Mouse (Mus musculus) embryonic facial prominence, embryonic 14.5 days (tissue): ENCODE results near the gene Spcs1. TPM values are rescaled to one million over a fixed set of nuclear protein-coding genes. Genes with fewer than 3 reads are reported as not detected.

Experiments used
- ATAC-seq: fragments of 200-750 bp; cut with Nextera tagmentation; 2 replicates; pipeline ENCODE4 v1.8.0; 2017; ENCODE audit warnings: low read depth, moderate number of reproducible peaks, moderate TSS enrichment
- DNase-seq: peaks from one replicate; pipeline ENCODE4 v3.0.0-alpha.2; 2015; ENCODE audit warnings: low spot score
- H3K27ac ChIP-seq: fragments of 300-500 bp; sonication (generic); replicated peaks from 2 replicates; pipeline ENCODE4 v1.5.1; 2014; ENCODE audit warnings: low read depth, mild to moderate bottlenecking, low read length, moderate library complexity
- H3K27me3 ChIP-seq: fragments of 300-500 bp; sonication (generic); replicated peaks from 2 replicates; pipeline ENCODE4 v1.6.1; 2014; ENCODE audit warnings: low read length; ENCODE audit not compliant: control insufficient read depth, insufficient read depth
- H3K36me3 ChIP-seq: fragments of 300-500 bp; sonication (generic); 2 replicates; pipeline ENCODE4 v1.6.1; 2014; ENCODE audit warnings: low read length, mixed read lengths; ENCODE audit not compliant: control insufficient read depth, insufficient read depth
- H3K4me1 ChIP-seq: fragments of 300-500 bp; sonication (generic); 2 replicates; pipeline ENCODE4 v1.6.1; 2014; ENCODE audit warnings: antibody characterized with exemption, low read length; ENCODE audit not compliant: control insufficient read depth, insufficient read depth
- H3K4me2 ChIP-seq: fragments of 300-500 bp; sonication (generic); 2 replicates; pipeline ENCODE4 v1.6.1; 2014; ENCODE audit warnings: low read depth, mild to moderate bottlenecking, low read length, moderate library complexity, mixed read lengths
- H3K4me3 ChIP-seq: fragments of 300-500 bp; sonication (generic); 2 replicates; pipeline ENCODE4 v1.5.1; 2014; ENCODE audit warnings: low read depth, mild to moderate bottlenecking, low read length
- H3K9ac ChIP-seq: fragments of 300-500 bp; sonication (generic); 2 replicates; pipeline ENCODE4 v1.6.1; 2014; ENCODE audit warnings: low read depth, mild to moderate bottlenecking, low read length, moderate library complexity, mixed read lengths
- H3K9me3 ChIP-seq: fragments of 300-500 bp; sonication (generic); 2 replicates; pipeline ENCODE4 v1.6.1; 2016; ENCODE audit warnings: low read length; ENCODE audit not compliant: control insufficient read depth
- WGBS: fragments of 180-500 bp; shearing (Covaris S2); extraction: QIAGEN DNeasy Blood & Tissue Kit; methylation state at CpG from one replicate; pipeline ENCODE4 v1.1.7; 2014; 5-methylcytosine and 5-hydroxymethylcytosine counted together
- polyA plus RNA-seq: library from polyadenylated mRNA; unstranded; fragments of >200 nt; fragmentation: Nextera tagmentation; extraction: Ambion mirVana; gene quantifications from 2 replicates; pipeline ENCODE4 v1.2.1, GENCODE M21; 2014

The Spcs1 gene
- 455 and 472 TPM in 2 replicates for polyA plus RNA-seq

DNA sequence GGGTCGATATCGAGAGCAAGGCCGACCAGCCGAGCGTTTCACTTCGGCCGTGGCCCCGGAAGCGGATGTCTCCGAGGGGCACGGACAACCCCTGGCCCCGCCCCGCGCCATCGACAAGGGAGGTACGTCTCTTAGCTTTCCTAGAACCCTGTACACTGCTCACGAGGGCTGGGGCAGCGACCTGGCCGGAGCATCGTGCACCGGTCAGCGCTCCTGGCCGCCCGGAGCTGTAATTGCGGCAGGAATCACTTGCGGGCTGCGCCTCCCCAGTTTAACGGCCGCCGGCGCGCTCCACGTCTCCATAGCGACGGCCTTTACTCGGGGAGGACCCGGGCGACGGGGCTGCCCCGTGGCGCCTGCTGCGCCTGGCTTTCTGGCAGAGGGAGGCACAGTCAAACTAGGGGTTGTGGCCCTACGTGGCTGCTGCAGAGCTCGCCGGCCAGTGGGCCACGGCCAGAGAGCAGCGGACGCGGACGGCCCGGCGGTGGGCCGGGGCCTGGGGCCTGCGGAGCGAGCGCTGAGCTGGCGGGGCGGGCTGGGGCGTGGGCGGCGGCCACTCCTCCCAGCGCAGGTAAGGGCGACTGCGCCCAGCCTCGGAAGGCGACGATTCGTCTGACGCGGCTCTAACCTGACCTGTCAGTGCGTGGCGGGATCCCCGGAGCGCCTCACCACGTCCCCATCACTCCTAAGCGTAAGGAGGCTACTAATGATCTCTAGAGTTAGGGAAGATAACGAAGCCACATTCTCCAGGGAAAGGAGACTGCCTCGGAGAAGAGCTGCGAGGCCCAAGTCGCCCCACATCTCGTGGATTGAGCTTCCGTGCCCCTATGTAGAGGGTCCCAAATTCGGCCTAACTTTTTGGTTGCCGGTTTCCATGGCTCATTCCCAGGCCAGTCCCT, at the start of gene Spcs1, which contains the start of gene Glt8d1:
TSS of gene Spcs1 (minus strand) at position 366 of the 899 bp plus-strand sequence.
TSS of gene Glt8d1 (plus strand) at position 94 of the 899 bp plus-strand sequence.
- H3K27ac ChIP-seq: peak within 1 kb of the TSS; percentile 94
- H3K9ac ChIP-seq: peak within 1 kb of the TSS; percentile 92
- under 1% methylated on average over 43 of the region's 84 CpGs for WGBS
- DNase-seq (peak; percentile 91), ATAC-seq (peak; percentile 91)
- peaks cover 25% of the 10 kb centered on the region for H3K36me3 ChIP-seq
- peak within 1 kb of the TSS; percentile 81 for H3K4me2 ChIP-seq
- H3K27me3 ChIP-seq: no peaks in the 10 kb centered on the region
- peaks cover 15% of the 10 kb centered on the region for H3K4me1 ChIP-seq
- peak within 1 kb of the TSS; percentile 88 for H3K4me3 ChIP-seq
- H3K9me3 ChIP-seq: no peaks in the 10 kb centered on the region

DNA sequence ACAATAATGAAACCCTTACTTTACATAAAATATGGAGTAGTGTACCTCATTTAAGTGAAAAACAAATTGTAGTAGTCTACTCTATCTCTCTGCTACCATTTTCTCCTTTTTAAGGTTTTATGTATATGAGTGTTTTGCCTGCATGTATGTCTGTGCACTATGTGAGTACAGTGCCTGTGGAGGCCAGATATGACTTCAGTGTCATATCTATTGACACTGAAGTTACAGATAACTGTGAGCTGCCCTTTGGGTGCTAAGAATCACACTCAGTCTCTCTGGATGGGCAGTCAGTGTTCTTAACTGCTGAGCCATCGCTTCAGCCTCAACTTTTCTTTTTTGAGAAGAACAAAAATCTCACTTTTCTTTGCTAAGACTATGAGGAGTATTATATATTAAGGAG, 44.3 kb upstream of the Spcs1 start:
- H3K4me3 ChIP-seq: no peak overlapping the region
- ATAC-seq (no peak), DNase-seq (no peak)
- no peaks in the 10 kb centered on the region for H3K27me3 ChIP-seq
- H3K9me3 ChIP-seq: no peaks in the 10 kb centered on the region
- no peak overlapping the region for H3K4me2 ChIP-seq
- H3K36me3 ChIP-seq: peaks cover 79% of the 10 kb centered on the region
- no peaks in the 10 kb centered on the region for H3K4me1 ChIP-seq
- 94% methylated on average over 1 of the region's 1 CpGs for WGBS
- no peak overlapping the region for H3K9ac ChIP-seq
- H3K27ac ChIP-seq: no peak overlapping the region

DNA sequence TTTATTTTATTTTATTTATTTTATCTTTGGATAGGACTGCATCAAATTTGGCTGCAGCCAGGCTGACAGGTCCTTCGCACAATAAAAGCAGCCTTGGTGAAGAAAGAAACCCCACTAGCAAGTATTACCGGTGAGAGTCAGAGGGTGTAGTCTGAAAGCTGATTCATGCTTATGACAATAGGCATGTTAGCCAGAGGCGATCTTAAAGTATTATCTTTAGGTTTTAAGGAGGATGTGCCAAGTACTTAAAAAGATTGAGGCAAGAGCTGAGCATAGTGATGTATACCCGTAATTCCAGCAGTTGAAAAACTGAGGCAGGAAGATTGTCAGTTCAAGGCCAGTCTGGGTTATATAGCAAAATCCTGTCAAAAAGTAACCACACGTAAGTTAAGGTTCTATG, 43.8 kb upstream of the Spcs1 start:
- ATAC-seq (no peak), DNase-seq (no peak)
- Histone ChIP-seq H3K4me3 (no peak overlapping the region), H3K4me2 (no peak overlapping the region), H3K9me3 (no peaks in the 10 kb centered on the region), H3K4me1 (no peaks in the 10 kb centered on the region), H3K27ac (no peak overlapping the region), H3K36me3 (peaks cover 78% of the 10 kb centered on the region), H3K27me3 (no peaks in the 10 kb centered on the region), H3K9ac (no peak overlapping the region)
- 94% methylated on average over 5 of the region's 5 CpGs for WGBS

DNA sequence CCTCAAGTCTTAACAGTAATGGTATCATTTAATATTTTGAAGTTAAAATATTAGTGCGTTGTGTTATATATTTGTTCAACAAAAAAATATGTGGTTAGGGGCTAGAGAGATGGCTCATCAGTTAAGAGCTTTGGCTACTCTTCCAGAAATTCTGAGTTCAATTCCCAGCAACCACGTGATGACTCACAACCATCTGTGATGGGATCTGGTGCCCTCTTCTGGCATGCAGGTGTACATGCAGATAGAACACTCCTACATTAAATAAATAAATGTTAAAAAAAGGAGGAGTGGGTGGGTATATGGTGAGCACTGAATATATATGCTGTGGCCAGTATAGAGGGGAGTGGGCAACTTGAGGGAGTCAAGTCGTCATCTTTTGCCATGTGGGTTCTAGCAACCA, 24.3 kb upstream of the Spcs1 start:
- Histone ChIP-seq H3K27me3 (no peaks in the 10 kb centered on the region), H3K9ac (no peak overlapping the region), H3K36me3 (peaks cover 75% of the 10 kb centered on the region), H3K4me1 (peaks cover under 1% of the 10 kb centered on the region; the same call in 1 of the 2 replicates), H3K27ac (no peak overlapping the region), H3K4me2 (no peak overlapping the region), H3K9me3 (no peaks in the 10 kb centered on the region), H3K4me3 (no peak overlapping the region)
- DNase-seq (no peak), ATAC-seq (no peak)
- 81% methylated on average over 3 of the region's 3 CpGs for WGBS

DNA sequence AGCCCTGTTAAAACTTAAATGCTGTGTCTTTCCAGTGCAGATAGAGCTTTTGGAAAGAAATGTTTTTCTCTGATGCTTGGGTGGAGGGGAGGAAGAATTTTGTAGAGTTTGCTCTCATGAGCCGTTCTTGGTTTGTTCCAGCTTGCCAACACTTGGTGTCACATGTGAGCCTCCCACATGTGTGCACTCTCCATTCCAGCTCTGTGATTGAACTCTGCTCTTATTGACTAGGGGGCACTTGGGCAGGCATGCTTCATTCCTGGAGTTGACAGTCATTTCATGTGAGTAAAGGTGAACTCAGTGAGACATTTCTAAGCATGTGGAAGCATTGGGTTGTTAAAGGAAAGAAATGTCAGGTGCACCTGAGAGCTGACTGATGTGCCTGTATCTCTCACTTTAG, 21.1 kb upstream of the Spcs1 start:
- DNase-seq (no peak), ATAC-seq (no peak)
- Histone ChIP-seq H3K4me3 (no peak overlapping the region), H3K9ac (no peak overlapping the region), H3K4me2 (no peak overlapping the region), H3K4me1 (peaks cover 15% of the 10 kb centered on the region), H3K27me3 (no peaks in the 10 kb centered on the region), H3K9me3 (no peaks in the 10 kb centered on the region), H3K36me3 (peaks cover 51% of the 10 kb centered on the region), H3K27ac (no peak overlapping the region)
- WGBS: 57% methylated on average over 1 of the region's 1 CpGs

DNA sequence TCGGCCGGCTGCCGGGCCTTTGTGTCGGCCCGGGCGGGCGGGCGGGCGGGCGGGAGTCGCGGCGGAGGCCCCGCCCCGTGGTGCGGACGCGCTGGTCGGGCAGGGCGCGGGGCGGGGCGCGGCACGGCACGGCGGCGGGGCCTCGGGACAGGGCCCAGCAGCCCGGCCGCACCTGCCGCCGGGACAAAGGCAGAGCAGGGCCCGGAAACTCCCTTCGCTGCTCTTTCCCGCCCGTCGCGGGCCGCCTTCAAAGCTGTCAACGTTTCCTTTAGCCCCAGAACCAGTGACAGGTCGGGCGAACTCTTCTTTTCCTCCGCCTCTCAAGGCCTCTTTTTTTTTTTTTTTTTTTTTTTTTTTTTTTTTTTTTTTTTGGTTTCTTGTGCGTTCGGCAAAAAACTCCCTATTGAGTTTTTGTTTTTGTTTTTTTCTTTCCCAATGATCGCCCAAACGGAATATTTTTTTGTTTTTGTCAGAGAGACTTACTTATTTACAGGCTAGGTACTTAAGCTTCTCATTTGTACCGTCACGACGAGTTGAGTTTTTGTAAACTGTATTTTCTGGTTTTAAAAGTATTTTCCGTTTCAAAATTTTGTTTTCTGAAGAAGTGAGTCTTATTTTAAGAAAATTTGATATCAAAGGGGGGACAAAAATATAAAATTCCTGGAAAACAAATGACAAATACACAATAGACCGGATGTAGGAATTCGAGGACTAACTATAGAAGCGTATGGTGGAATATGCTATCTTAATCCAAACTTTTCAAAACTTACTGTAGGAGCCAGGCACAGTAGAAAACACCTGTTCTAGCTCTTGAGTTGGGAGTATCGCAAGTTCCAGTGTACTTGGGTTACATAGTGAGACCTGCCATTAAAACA, 18.1 kb upstream of the Spcs1 start:
- Histone ChIP-seq H3K4me1 (peaks cover 18% of the 10 kb centered on the region), H3K4me3 (peak overlapping the region; percentile 70), H3K27me3 (no peaks in the 10 kb centered on the region), H3K27ac (peak overlapping the region; percentile 98), H3K4me2 (peak overlapping the region; percentile 69), H3K9me3 (no peaks in the 10 kb centered on the region), H3K9ac (peak overlapping the region; percentile 93), H3K36me3 (peaks cover 51% of the 10 kb centered on the region)
- 5% methylated on average over 22 of the region's 56 CpGs for WGBS
- DNase-seq (peak; percentile 91), ATAC-seq (peak; percentile 94)

DNA sequence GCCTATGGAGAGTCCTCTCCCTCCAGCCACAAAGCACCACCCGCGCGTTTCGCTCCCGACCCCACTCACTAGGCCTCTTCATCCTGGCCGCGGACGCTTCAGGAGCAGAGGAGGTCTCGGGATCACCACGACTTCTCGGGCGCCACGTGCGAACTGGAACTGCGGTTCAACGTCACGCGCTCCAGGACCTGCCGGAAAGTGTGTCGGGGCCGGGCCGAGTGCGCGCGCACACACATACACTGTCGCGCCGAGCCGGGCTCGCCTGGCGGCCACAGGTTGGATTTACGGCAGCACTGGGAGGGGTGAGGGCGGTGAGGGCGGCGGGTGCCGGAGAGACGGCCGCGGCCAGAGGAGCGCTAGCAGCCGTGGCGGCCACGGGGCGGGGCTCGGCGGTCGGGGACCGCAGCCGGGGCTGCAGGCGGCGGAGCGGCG, 17.4 kb upstream of the Spcs1 start, which contains the start of the genes Pbrm1 and Gnl3:
TSS of gene Pbrm1 (plus strand) at position 279 of the 432 bp plus-strand sequence.
TSS of gene Gnl3 (minus strand) at position 293 of the 432 bp plus-strand sequence.
- peaks cover 52% of the 10 kb centered on the region for H3K36me3 ChIP-seq
- H3K4me1 ChIP-seq: peaks cover 18% of the 10 kb centered on the region
- WGBS: 0% methylated on average over 30 of the region's 53 CpGs

DNA sequence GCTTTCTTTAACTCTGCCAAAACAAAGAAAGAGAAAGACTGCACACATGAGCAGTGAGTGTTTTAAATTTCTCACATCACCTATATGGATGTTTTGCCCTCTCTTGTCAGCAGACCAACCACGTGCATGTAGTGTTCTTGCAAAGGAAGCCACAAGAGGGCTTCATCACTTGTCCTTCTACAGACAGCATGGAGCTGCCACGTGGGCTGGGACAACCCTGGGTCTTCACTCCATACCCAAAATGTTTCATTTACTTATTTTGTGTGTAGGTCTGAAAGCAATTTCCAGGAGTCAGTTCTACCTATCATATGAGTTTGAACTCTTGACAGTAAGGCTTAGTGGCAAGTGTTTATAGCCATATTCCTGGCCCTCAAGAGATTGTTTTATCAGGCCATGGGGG, 16.4 kb upstream of the Spcs1 start:
- Histone ChIP-seq H3K27me3 (no peaks in the 10 kb centered on the region), H3K9ac (peak overlapping the region; percentile 93), H3K4me2 (peak overlapping the region; percentile 72), H3K4me1 (peaks cover 18% of the 10 kb centered on the region), H3K27ac (no peak overlapping the region), H3K36me3 (peaks cover 55% of the 10 kb centered on the region), H3K4me3 (peak overlapping the region; percentile 70), H3K9me3 (no peaks in the 10 kb centered on the region)
- ATAC-seq: no peak
- WGBS: 3% methylated on average over 2 of the region's 2 CpGs
- peak; percentile 62 for DNase-seq

More for the DNA sequence above, 17.4 kb upstream of the Spcs1 start, which contains the start of the genes Pbrm1 and Gnl3:
- Histone ChIP-seq H3K9me3 (no peaks in the 10 kb centered on the region), H3K4me2 (peak within 1 kb of the TSS; percentile 72), H3K4me3 (peak within 1 kb of the TSS; percentile 70), H3K27ac (peak within 1 kb of the TSS; percentile 98), H3K9ac (peak within 1 kb of the TSS; percentile 93), H3K27me3 (no peaks in the 10 kb centered on the region)
- peak; percentile 98 for DNase-seq
- peak; percentile 95 for ATAC-seq
